Mouse (Mus musculus): Measurements from ENCODE around the gene Fubp1. TPM values are rescaled to one million over a fixed set of nuclear protein-coding genes. Genes with fewer than 3 reads are reported as not detected.

Fubp1 gene
- 49.4 and 50.8 TPM in 2 replicates for polyA plus RNA-seq (2012; ENCODE audit: insufficient read depth, insufficient read length, missing spikeins)

GRCm38 (mm10) chr3:152209967-152210634 lies at the start of gene Fubp1, which contains the start of gene Dnajb4:
Gene Fubp1, plus strand, starts transcription at chr3:152210422.
Gene Dnajb4, minus strand, starts transcription at chr3:152210302.
- H3K4me1 ChIP-seq (ENCODE audit: control insufficient read depth, insufficient read depth, low read length): peaks cover 10% of the 10 kb centered on the region
- TF ChIP-seq CTCF (IDR thresholded peaks at IDR 0.05; ENCODE audit: low read depth, low read length): no peak
- TF ChIP-seq POLR2A (IDR thresholded peaks at IDR 0.05; ENCODE audit: borderline replicate concordance, low read depth, low read length): 0 out of 2 replicates have a peak, but pooled peaks have one; percentile 41
- peak within 1 kb of the TSS; percentile 99 for H3K27ac ChIP-seq (ENCODE audit: insufficient read depth, low read depth, low read length)
- H3K4me3 ChIP-seq (ENCODE audit: insufficient read depth, low read length): peak within 1 kb of the TSS; percentile 97

GRCm38 (mm10) chr3:152160607-152161006 lies 49.6 kb upstream of the Fubp1 start:
- H3K4me3 ChIP-seq (ENCODE audit: insufficient read depth, low read length): no peak overlapping the region
- peaks cover 3% of the 10 kb centered on the region; the same call in 1 of the 2 replicates for H3K4me1 ChIP-seq (ENCODE audit: control insufficient read depth, insufficient read depth, low read length)
- TF ChIP-seq POLR2A (IDR thresholded peaks at IDR 0.05; ENCODE audit: borderline replicate concordance, low read depth, low read length): no peak
- no peak for TF ChIP-seq CTCF (IDR thresholded peaks at IDR 0.05; ENCODE audit: low read depth, low read length)

GRCm38 (mm10) chr3:152163320-152163719 lies 46.9 kb upstream of the Fubp1 start:
- no peak overlapping the region for H3K4me3 ChIP-seq (ENCODE audit: insufficient read depth, low read length)
- H3K27ac ChIP-seq (ENCODE audit: insufficient read depth, low read depth, low read length): no peak overlapping the region
- H3K4me1 ChIP-seq (ENCODE audit: control insufficient read depth, insufficient read depth, low read length): no peaks in the 10 kb centered on the region
- TF ChIP-seq POLR2A (IDR thresholded peaks at IDR 0.05; ENCODE audit: borderline replicate concordance, low read depth, low read length) (no peak), CTCF (IDR thresholded peaks at IDR 0.05; ENCODE audit: low read depth, low read length) (no peak)

More at GRCm38 (mm10) chr3:152160607-152161006, 49.6 kb upstream of the Fubp1 start:
- no peak overlapping the region for H3K27ac ChIP-seq (ENCODE audit: insufficient read depth, low read depth, low read length)

GRCm38 (mm10) chr3:152165014-152165350 lies 45.2 kb upstream of the Fubp1 start:
- peak overlapping the region; percentile 55; the same call in 1 of the 2 replicates for H3K4me3 ChIP-seq (ENCODE audit: insufficient read depth, low read length)
- H3K27ac ChIP-seq (ENCODE audit: insufficient read depth, low read depth, low read length): no peak overlapping the region
- H3K4me1 ChIP-seq (ENCODE audit: control insufficient read depth, insufficient read depth, low read length): no peaks in the 10 kb centered on the region
- TF ChIP-seq CTCF (IDR thresholded peaks at IDR 0.05; ENCODE audit: low read depth, low read length) (no peak), POLR2A (IDR thresholded peaks at IDR 0.05; ENCODE audit: borderline replicate concordance, low read depth, low read length) (no peak)

GRCm38 (mm10) chr3:152165351-152166098 lies 44.7 kb upstream of the Fubp1 start:
- H3K4me3 ChIP-seq (ENCODE audit: insufficient read depth, low read length): peak overlapping the region; percentile 55
- no peaks in the 10 kb centered on the region for H3K4me1 ChIP-seq (ENCODE audit: control insufficient read depth, insufficient read depth, low read length)
- H3K27ac ChIP-seq (ENCODE audit: insufficient read depth, low read depth, low read length): no peak overlapping the region
- TF ChIP-seq POLR2A (IDR thresholded peaks at IDR 0.05; ENCODE audit: borderline replicate concordance, low read depth, low read length) (no peak), CTCF (IDR thresholded peaks at IDR 0.05; ENCODE audit: low read depth, low read length) (no peak)

- Histone ChIP-seq H3K4me1 (ENCODE audit: control insufficient read depth, insufficient read depth, low read length) (no peaks in the 10 kb centered on the region; the same call in 1 of the 2 replicates), H3K4me3 (ENCODE audit: insufficient read depth, low read length) (peak within 1 kb of the TSS; percentile 55), H3K27ac (ENCODE audit: insufficient read depth, low read depth, low read length) (no peak within 1 kb of the TSS)
- no peak for TF ChIP-seq POLR2A (IDR thresholded peaks at IDR 0.05; ENCODE audit: borderline replicate concordance, low read depth, low read length)
- TF ChIP-seq CTCF (IDR thresholded peaks at IDR 0.05; ENCODE audit: low read depth, low read length): no peak
These were observed 44.2 kb upstream of the Fubp1 start, which contains the start of gene Gipc2 for GRCm38 (mm10) chr3:152166099-152166423. Gene Gipc2, minus strand, starts transcription at chr3:152166230.

GRCm38 (mm10) chr3:152166699-152167451 lies 43.3 kb upstream of the Fubp1 start:
- no peak overlapping the region for H3K4me3 ChIP-seq (ENCODE audit: insufficient read depth, low read length)
- H3K27ac ChIP-seq (ENCODE audit: insufficient read depth, low read depth, low read length): no peak overlapping the region
- TF ChIP-seq POLR2A (IDR thresholded peaks at IDR 0.05; ENCODE audit: borderline replicate concordance, low read depth, low read length) (no peak), CTCF (IDR thresholded peaks at IDR 0.05; ENCODE audit: low read depth, low read length) (no peak)
- no peaks in the 10 kb centered on the region; the same call in 1 of the 2 replicates for H3K4me1 ChIP-seq (ENCODE audit: control insufficient read depth, insufficient read depth, low read length)

- H3K4me1 ChIP-seq (ENCODE audit: control insufficient read depth, insufficient read depth, low read length): no peaks in the 10 kb centered on the region; the same call in 1 of the 2 replicates
- no peak overlapping the region for H3K4me3 ChIP-seq (ENCODE audit: insufficient read depth, low read length)
- no peak overlapping the region for H3K27ac ChIP-seq (ENCODE audit: insufficient read depth, low read depth, low read length)
- no peak for TF ChIP-seq CTCF (IDR thresholded peaks at IDR 0.05; ENCODE audit: low read depth, low read length)
- no peak for TF ChIP-seq POLR2A (IDR thresholded peaks at IDR 0.05; ENCODE audit: borderline replicate concordance, low read depth, low read length)
These were observed 42.2 kb upstream of the Fubp1 start for GRCm38 (mm10) chr3:152168007-152168406.

- Histone ChIP-seq H3K4me1 (ENCODE audit: control insufficient read depth, insufficient read depth, low read length) (no peaks in the 10 kb centered on the region; the same call in 1 of the 2 replicates), H3K4me3 (ENCODE audit: insufficient read depth, low read length) (no peak overlapping the region), H3K27ac (ENCODE audit: insufficient read depth, low read depth, low read length) (no peak overlapping the region)
- TF ChIP-seq CTCF (IDR thresholded peaks at IDR 0.05; ENCODE audit: low read depth, low read length) (no peak), POLR2A (IDR thresholded peaks at IDR 0.05; ENCODE audit: borderline replicate concordance, low read depth, low read length) (no peak)
These were observed 39.8 kb upstream of the Fubp1 start for GRCm38 (mm10) chr3:152170407-152170806.
